Mouse (Mus musculus): ENCODE measurements around the gene Mthfs.

DNA sequence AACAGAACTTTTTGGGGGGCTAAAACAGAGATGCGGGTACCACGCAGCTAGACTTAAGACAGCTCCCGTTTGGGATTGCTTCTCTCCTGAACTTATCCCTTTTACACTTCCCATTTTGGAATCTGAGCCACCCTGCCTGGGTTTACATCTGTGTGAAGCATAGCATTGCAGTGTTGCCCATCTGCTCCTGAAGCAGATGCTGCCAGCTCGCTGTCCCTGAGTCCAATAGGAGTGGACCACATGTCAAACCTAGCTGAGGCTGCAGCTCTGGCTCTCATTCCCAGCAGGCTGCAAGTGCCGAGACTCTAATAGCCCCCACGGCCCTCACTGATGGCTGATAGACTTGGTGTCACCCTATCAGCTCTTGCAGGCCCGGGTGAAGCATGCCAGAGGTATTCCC lies 63.3 kb downstream of the Mthfs start:
- no peak for TF ChIP-seq POLR2A (IDR thresholded peaks at IDR 0.05; ENCODE audit: borderline replicate concordance, insufficient read depth, low read length)
- TF ChIP-seq CTCF (IDR thresholded peaks at IDR 0.05; ENCODE audit: borderline replicate concordance, insufficient read depth, low read depth, low read length) = no peak
